Mouse (Mus musculus): ENCODE results near the gene Etnk2. TPM values are rescaled to one million over a fixed set of nuclear protein-coding genes. Genes with fewer than 3 reads are reported as not detected.

Etnk2 gene
- polyA plus RNA-seq, 1 experiment: 5.4 TPM

DNA sequence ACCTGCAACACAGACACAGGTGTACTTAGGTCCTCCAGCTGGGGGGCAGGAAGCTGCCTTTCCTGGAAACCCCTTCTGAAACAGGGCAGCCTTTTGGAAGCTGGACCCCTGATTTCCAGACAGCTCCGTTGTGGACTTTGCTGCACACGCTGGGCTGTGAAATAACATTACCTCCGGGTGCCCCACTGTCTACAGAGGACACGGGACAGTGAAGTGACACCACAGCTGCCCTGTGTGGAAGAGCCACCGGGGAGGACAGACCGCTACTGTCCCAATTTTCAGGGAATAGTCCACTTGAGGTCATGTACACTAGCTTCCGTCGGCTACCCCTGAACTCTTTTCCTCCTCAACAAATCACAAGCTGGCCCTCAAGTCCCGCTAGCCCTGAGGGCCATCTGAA, 44.9 kb downstream of the Etnk2 start:
- no peak for DNase-seq
- Histone ChIP-seq H3K27ac (ENCODE audit: insufficient read depth, low read depth, low read length) (peak overlapping the region; percentile 45), H3K36me3 (ENCODE audit: control insufficient read depth, insufficient read depth, low read length) (no peaks in the 10 kb centered on the region), H3K4me1 (ENCODE audit: control insufficient read depth, insufficient read depth, low read length) (peaks cover 36% of the 10 kb centered on the region), H3K4me3 (ENCODE audit: insufficient read depth, low read depth, low read length) (no peak overlapping the region), H3K27me3 (replicated peaks; ENCODE audit: control insufficient read depth, insufficient read depth, low read length) (no peaks in the 10 kb centered on the region)
- 37% methylated on average over 9 of the region's 9 CpGs for WGBS
- TF ChIP-seq POLR2A (IDR thresholded peaks at IDR 0.05; ENCODE audit: low read depth, low read length): no peak
- no peak for TF ChIP-seq CTCF (conservative IDR thresholded peaks at IDR 0.05; ENCODE audit: insufficient read depth, insufficient read length, low read depth, low read length)

- no peaks in the 10 kb centered on the region for H3K36me3 ChIP-seq (ENCODE audit: control insufficient read depth, insufficient read depth, low read length)
- TF ChIP-seq POLR2A (IDR thresholded peaks at IDR 0.05; ENCODE audit: low read depth, low read length): no peak
- no peak for TF ChIP-seq CTCF (conservative IDR thresholded peaks at IDR 0.05; ENCODE audit: insufficient read depth, insufficient read length, low read depth, low read length)
- peaks cover 41% of the 10 kb centered on the region for H3K4me1 ChIP-seq (ENCODE audit: control insufficient read depth, insufficient read depth, low read length)
- no peaks in the 10 kb centered on the region for H3K27me3 ChIP-seq (replicated peaks; ENCODE audit: control insufficient read depth, insufficient read depth, low read length)
- H3K4me3 ChIP-seq (ENCODE audit: insufficient read depth, low read depth, low read length): no peak overlapping the region
- 46% methylated on average over 6 of the region's 6 CpGs for WGBS
- no peak for DNase-seq
- H3K27ac ChIP-seq (ENCODE audit: insufficient read depth, low read depth, low read length): no peak overlapping the region
These were observed 45.6 kb downstream of the Etnk2 start for GRCm38 (mm10) chr1:133408880-133409516.

GRCm38 (mm10) chr1:133409786-133410185, 46.4 kb downstream of the Etnk2 start:
- no peak overlapping the region for H3K4me3 ChIP-seq (ENCODE audit: insufficient read depth, low read depth, low read length)
- TF ChIP-seq CTCF (conservative IDR thresholded peaks at IDR 0.05; ENCODE audit: insufficient read depth, insufficient read length, low read depth, low read length) (no peak), POLR2A (IDR thresholded peaks at IDR 0.05; ENCODE audit: low read depth, low read length) (no peak)
- H3K4me1 ChIP-seq (ENCODE audit: control insufficient read depth, insufficient read depth, low read length): peaks cover 48% of the 10 kb centered on the region
- H3K27me3 ChIP-seq (replicated peaks; ENCODE audit: control insufficient read depth, insufficient read depth, low read length): no peaks in the 10 kb centered on the region
- peak; percentile 73 for DNase-seq
- 61% methylated on average over 9 of the region's 9 CpGs for WGBS
- no peaks in the 10 kb centered on the region for H3K36me3 ChIP-seq (ENCODE audit: control insufficient read depth, insufficient read depth, low read length)
- no peak overlapping the region for H3K27ac ChIP-seq (ENCODE audit: insufficient read depth, low read depth, low read length)

DNA sequence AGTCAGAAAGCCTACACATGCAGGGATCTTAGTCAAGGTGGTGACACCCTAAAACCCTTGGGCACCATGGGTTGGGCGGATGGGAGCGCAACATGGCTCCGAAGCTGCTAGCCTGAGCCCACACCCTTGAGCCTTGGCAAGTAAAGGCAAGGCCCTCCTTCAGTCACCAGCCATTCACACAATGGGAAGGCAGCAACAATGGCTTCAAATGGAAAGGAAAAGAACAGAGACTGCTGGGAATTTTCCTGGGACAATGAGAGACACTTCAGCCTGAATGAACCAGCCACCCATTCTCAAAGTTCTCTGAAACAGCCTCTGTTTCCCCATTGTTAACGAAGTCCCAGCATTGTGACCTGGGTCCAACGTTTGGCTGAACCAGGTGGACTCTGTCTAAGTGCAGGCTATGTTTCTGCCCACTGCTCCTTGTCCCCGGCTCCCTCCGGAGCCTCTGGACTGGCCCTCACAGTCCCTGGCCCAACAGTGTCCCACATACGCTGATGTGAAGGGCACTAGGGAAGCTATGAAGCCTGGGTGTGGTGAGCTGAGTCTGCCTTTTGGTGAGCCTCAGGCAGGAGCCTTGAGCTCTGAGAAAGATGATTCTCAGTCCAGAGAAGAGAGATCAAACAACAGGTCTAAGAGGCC, 48.3 kb downstream of the Etnk2 start:
- DNase-seq: no peak
- Histone ChIP-seq H3K27ac (ENCODE audit: insufficient read depth, low read depth, low read length) (peak overlapping the region; percentile 52), H3K27me3 (replicated peaks; ENCODE audit: control insufficient read depth, insufficient read depth, low read length) (no peaks in the 10 kb centered on the region), H3K4me3 (ENCODE audit: insufficient read depth, low read depth, low read length) (no peak overlapping the region), H3K4me1 (ENCODE audit: control insufficient read depth, insufficient read depth, low read length) (peaks cover 66% of the 10 kb centered on the region), H3K36me3 (ENCODE audit: control insufficient read depth, insufficient read depth, low read length) (no peaks in the 10 kb centered on the region)
- no peak for TF ChIP-seq CTCF (conservative IDR thresholded peaks at IDR 0.05; ENCODE audit: insufficient read depth, insufficient read length, low read depth, low read length)
- TF ChIP-seq POLR2A (IDR thresholded peaks at IDR 0.05; ENCODE audit: low read depth, low read length): no peak
- 57% methylated on average over 8 of the region's 8 CpGs for WGBS

DNA sequence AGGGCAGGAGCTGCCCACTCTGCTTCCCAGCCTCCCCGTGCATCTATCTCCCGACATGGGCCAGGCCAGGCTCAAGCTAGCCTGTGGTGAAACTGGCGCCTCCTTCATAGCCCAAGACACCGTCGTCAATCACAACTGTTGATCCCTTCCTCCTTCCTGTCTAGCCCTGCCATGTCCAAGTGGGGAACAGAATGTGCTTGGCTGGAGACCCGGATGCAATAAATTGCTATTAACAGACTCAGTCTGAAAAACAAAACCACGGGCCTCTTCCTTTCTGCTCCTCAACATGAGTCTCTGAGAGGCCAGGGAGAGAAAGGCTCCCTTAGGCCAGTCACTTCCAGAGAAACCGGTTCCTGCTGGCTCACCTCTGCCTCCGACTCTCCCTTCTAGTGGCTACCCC, 49.6 kb downstream of the Etnk2 start:
- H3K4me3 ChIP-seq (ENCODE audit: insufficient read depth, low read depth, low read length): no peak overlapping the region
- DNase-seq: peak; percentile 89
- no peaks in the 10 kb centered on the region for H3K36me3 ChIP-seq (ENCODE audit: control insufficient read depth, insufficient read depth, low read length)
- 40% methylated on average over 9 of the region's 9 CpGs for WGBS
- peaks cover 77% of the 10 kb centered on the region for H3K4me1 ChIP-seq (ENCODE audit: control insufficient read depth, insufficient read depth, low read length)
- H3K27me3 ChIP-seq (replicated peaks; ENCODE audit: control insufficient read depth, insufficient read depth, low read length): no peaks in the 10 kb centered on the region
- TF ChIP-seq CTCF (conservative IDR thresholded peaks at IDR 0.05; ENCODE audit: insufficient read depth, insufficient read length, low read depth, low read length): no peak
- TF ChIP-seq POLR2A (IDR thresholded peaks at IDR 0.05; ENCODE audit: low read depth, low read length): no peak
- H3K27ac ChIP-seq (ENCODE audit: insufficient read depth, low read depth, low read length): peak overlapping the region; percentile 74

GRCm38 (mm10) chr1:133415086-133415485, 51.7 kb downstream of the Etnk2 start:
- H3K27ac ChIP-seq (ENCODE audit: insufficient read depth, low read depth, low read length): peak overlapping the region; percentile 78
- H3K27me3 ChIP-seq (replicated peaks; ENCODE audit: control insufficient read depth, insufficient read depth, low read length): no peaks in the 10 kb centered on the region
- TF ChIP-seq POLR2A (IDR thresholded peaks at IDR 0.05; ENCODE audit: low read depth, low read length) (no peak), CTCF (conservative IDR thresholded peaks at IDR 0.05; ENCODE audit: insufficient read depth, insufficient read length, low read depth, low read length) (no peak)
- H3K4me3 ChIP-seq (ENCODE audit: insufficient read depth, low read depth, low read length): no peak overlapping the region
- 30% methylated on average over 7 of the region's 7 CpGs for WGBS
- H3K36me3 ChIP-seq (ENCODE audit: control insufficient read depth, insufficient read depth, low read length): no peaks in the 10 kb centered on the region
- H3K4me1 ChIP-seq (ENCODE audit: control insufficient read depth, insufficient read depth, low read length): peaks cover 76% of the 10 kb centered on the region
- peak; percentile 88 for DNase-seq

GRCm38 (mm10) chr1:133415505-133415904, 52.1 kb downstream of the Etnk2 start:
- Histone ChIP-seq H3K27me3 (replicated peaks; ENCODE audit: control insufficient read depth, insufficient read depth, low read length) (no peaks in the 10 kb centered on the region), H3K27ac (ENCODE audit: insufficient read depth, low read depth, low read length) (peak overlapping the region; percentile 39), H3K36me3 (ENCODE audit: control insufficient read depth, insufficient read depth, low read length) (no peaks in the 10 kb centered on the region), H3K4me1 (ENCODE audit: control insufficient read depth, insufficient read depth, low read length) (peaks cover 73% of the 10 kb centered on the region), H3K4me3 (ENCODE audit: insufficient read depth, low read depth, low read length) (no peak overlapping the region)
- TF ChIP-seq CTCF (conservative IDR thresholded peaks at IDR 0.05; ENCODE audit: insufficient read depth, insufficient read length, low read depth, low read length) (no peak), POLR2A (IDR thresholded peaks at IDR 0.05; ENCODE audit: low read depth, low read length) (no peak)
- WGBS: 37% methylated on average over 6 of the region's 6 CpGs
- DNase-seq: no peak

Data from kidney, adult 2 months (tissue).